Mouse (Mus musculus) kidney, adult 18-20 months (tissue): ENCODE results near the gene Tmem181a.
"Not testable (repeated sequence)": the region's sequence is repeated elsewhere in the genome, so short reads cannot be mapped to it uniquely, and the experiment has no call there.

Experiments used
- DNase-seq: peaks from one replicate; pipeline ENCODE4 v3.0.0; 2021

Gene Tmem181a

GRCm38 (mm10) chr17:6256400-6257069 is at the start of gene Tmem181a:
TSS of gene Tmem181a (plus strand) at chr17:6256860.
- DNase-seq: not testable (repeated sequence)

GRCm38 (mm10) chr17:6211721-6212120 is 44.9 kb upstream of the Tmem181a start:
- no peak for DNase-seq

GRCm38 (mm10) chr17:6215640-6216039 is 41.0 kb upstream of the Tmem181a start:
- no peak for DNase-seq

GRCm38 (mm10) chr17:6216514-6216913 is 40.1 kb upstream of the Tmem181a start:
- DNase-seq: no peak

GRCm38 (mm10) chr17:6232633-6233032 is 24.0 kb upstream of the Tmem181a start:
- not testable (repeated sequence) for DNase-seq

- not testable (repeated sequence) for DNase-seq
Observed at GRCm38 (mm10) chr17:6251298-6251697, 5.4 kb upstream of the Tmem181a start.

- not testable (repeated sequence) for DNase-seq
Observed at GRCm38 (mm10) chr17:6257070-6257456, 403 bp downstream of the Tmem181a start.

GRCm38 (mm10) chr17:6269876-6270831 is 13.5 kb downstream of the Tmem181a start:
- peak; percentile 49 for DNase-seq

GRCm38 (mm10) chr17:6270840-6271239 is 14.2 kb downstream of the Tmem181a start:
- not testable (repeated sequence) for DNase-seq

GRCm38 (mm10) chr17:6271970-6272369 is 15.3 kb downstream of the Tmem181a start:
- DNase-seq: not testable (repeated sequence)

- not testable (repeated sequence) for DNase-seq
Observed at GRCm38 (mm10) chr17:6274693-6275092, 18.0 kb downstream of the Tmem181a start.

GRCm38 (mm10) chr17:6279205-6279604 is 22.5 kb downstream of the Tmem181a start:
- DNase-seq: not testable (repeated sequence)

GRCm38 (mm10) chr17:6279772-6280171 is 23.1 kb downstream of the Tmem181a start:
- not testable (repeated sequence) for DNase-seq

- not testable (repeated sequence) for DNase-seq
Observed at GRCm38 (mm10) chr17:6280513-6280912, 23.9 kb downstream of the Tmem181a start.

GRCm38 (mm10) chr17:6283137-6283536 is 26.5 kb downstream of the Tmem181a start:
- not testable (repeated sequence) for DNase-seq

GRCm38 (mm10) chr17:6286169-6286568 is 29.5 kb downstream of the Tmem181a start:
- DNase-seq: not testable (repeated sequence)

- not testable (repeated sequence) for DNase-seq
Observed at GRCm38 (mm10) chr17:6289045-6289444, 32.4 kb downstream of the Tmem181a start.

- not testable (repeated sequence) for DNase-seq
Observed at GRCm38 (mm10) chr17:6293882-6294281, 37.2 kb downstream of the Tmem181a start.

GRCm38 (mm10) chr17:6297060-6297795 is 40.6 kb downstream of the Tmem181a start:
- DNase-seq: not testable (repeated sequence)

GRCm38 (mm10) chr17:6300190-6300863 is 43.7 kb downstream of the Tmem181a start:
- not testable (repeated sequence) for DNase-seq

GRCm38 (mm10) chr17:6304891-6305290 is 48.2 kb downstream of the Tmem181a start:
- DNase-seq: not testable (repeated sequence)

- not testable (repeated sequence) for DNase-seq
Observed at GRCm38 (mm10) chr17:6305656-6306270, 49.1 kb downstream of the Tmem181a start.
